Mouse (Mus musculus) erythroblast, embryonic 14.5 days (primary cell): ENCODE results near the gene Zfp12. TPM values are rescaled to one million over a fixed set of nuclear protein-coding genes. Genes with fewer than 3 reads are reported as not detected.

Experiments
- H3K27me3 ChIP-seq: 2 replicates; pipeline ENCODE4 v1.6.1; 2012; ENCODE audit warnings: inconsistent platforms; ENCODE audit not compliant: control insufficient read depth
- H3K36me3 ChIP-seq: 2 replicates; pipeline ENCODE4 v1.6.1; 2012; ENCODE audit warnings: mild to moderate bottlenecking, inconsistent platforms; ENCODE audit not compliant: control insufficient read depth
- H3K4me1 ChIP-seq: 2 replicates; pipeline ENCODE4 v1.6.1; 2012; ENCODE audit warnings: inconsistent platforms; ENCODE audit not compliant: control insufficient read depth
- H3K4me3 ChIP-seq: replicated peaks from 2 replicates; pipeline ENCODE3; 2012; ENCODE audit warnings: moderate library complexity, mild to moderate bottlenecking, inconsistent platforms
- H3K9me3 ChIP-seq: 2 replicates; pipeline ENCODE4 v1.6.1; 2012; ENCODE audit warnings: low read length, inconsistent platforms, mixed read lengths; ENCODE audit not compliant: control insufficient read depth
- GATA1 ChIP-seq: IDR thresholded peaks from 2 replicates; pipeline ENCODE4 v1.6.1; 2012; ENCODE audit warnings: low read length, inconsistent platforms, mixed read lengths
- TAL1 ChIP-seq: IDR thresholded peaks from 3 replicates; pipeline ENCODE4 v1.6.1; 2012; ENCODE audit warnings: low read length, inconsistent platforms, mixed read lengths
- polyA plus RNA-seq: library from polyadenylated mRNA; stranded (reverse); fragments of >175 nt; gene quantifications from 2 replicates; pipeline ENCODE4 v1.2.3, GENCODE M21; 2012

Gene Zfp12
- polyA plus RNA-seq, 1 experiment = 0.02 TPM

DNA sequence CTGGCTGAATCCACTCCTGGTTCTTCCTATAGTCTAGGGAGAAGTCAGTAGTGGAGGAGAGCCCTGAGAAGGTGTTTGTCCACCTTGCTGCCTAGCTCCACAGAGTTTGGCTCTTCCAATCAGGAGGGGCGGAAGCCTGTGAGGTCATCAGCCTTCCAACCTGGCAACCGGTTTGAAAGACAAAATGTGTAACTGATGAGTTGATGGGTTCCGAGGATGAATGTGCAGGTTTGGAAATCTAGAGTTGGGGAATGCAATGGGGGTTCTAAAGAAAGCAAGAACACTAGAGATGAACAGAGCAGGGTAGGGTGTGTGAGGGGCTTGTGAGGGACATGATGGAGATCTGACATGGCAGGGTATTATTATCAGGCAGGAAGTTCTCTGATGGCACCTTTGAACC lies 8.2 kb upstream of the Zfp12 start, which contains the start of gene Spdye4a:
Gene Spdye4a, minus strand, starts transcription at position 101 of the 400 bp plus-strand sequence.
- Histone ChIP-seq H3K27me3 (peaks cover 3% of the 10 kb centered on the region), H3K4me3 (no peak within 1 kb of the TSS), H3K4me1 (no peaks in the 10 kb centered on the region), H3K9me3 (no peaks in the 10 kb centered on the region), H3K36me3 (no peaks in the 10 kb centered on the region)
- TF ChIP-seq GATA1 = no peak

DNA sequence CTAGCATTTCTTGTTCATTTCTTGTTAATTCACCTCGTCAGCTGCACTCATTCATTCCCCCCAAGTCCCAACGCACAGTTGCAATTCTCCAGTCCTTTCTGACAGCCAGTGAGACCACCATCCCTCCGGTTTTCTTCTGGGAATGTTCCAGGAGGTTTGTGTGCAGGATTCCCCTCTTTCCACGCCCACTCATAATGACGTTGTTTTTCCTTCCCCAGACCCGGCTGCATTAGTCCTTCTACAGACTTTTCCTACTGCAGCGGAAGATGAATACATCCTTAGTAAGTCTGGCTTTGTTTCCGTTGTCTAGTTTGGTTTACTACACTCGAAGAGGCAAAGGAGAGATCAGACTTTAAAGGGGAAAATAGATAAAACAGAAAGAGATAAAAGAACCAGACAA lies 1.1 kb downstream of the Zfp12 start:
- no peaks in the 10 kb centered on the region for H3K9me3 ChIP-seq

DNA sequence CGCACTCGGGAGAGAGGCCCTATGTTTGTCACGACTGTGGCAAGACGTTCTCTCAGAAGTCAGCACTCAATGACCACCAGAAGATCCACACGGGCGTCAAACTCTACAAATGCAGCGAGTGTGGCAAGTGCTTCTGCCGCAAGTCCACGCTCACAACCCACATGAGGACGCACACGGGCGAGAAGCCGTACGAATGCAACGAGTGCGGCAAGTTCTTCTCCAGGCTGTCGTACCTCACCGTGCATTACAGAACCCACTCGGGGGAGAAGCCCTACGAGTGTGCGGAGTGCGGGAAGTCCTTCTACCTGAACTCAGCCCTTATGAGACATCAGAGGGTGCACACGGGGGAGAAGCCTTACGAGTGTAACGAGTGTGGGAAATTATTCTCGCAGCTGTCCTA lies 10.0 kb downstream of the Zfp12 start:
- Histone ChIP-seq H3K9me3 (peaks cover 11% of the 10 kb centered on the region), H3K27me3 (no peaks in the 10 kb centered on the region), H3K4me1 (no peaks in the 10 kb centered on the region), H3K36me3 (peaks cover 64% of the 10 kb centered on the region), H3K4me3 (no peak overlapping the region)
- TF ChIP-seq TAL1 = no peak
- TF ChIP-seq GATA1 = no peak

More for the DNA sequence above, 1.1 kb downstream of the Zfp12 start:
- H3K36me3 ChIP-seq = peaks cover 15% of the 10 kb centered on the region
- TF ChIP-seq GATA1 (no peak), TAL1 (no peak)
- H3K4me1 ChIP-seq = peaks cover 18% of the 10 kb centered on the region
- no peaks in the 10 kb centered on the region for H3K27me3 ChIP-seq
- peak overlapping the region; percentile 69 for H3K4me3 ChIP-seq

DNA sequence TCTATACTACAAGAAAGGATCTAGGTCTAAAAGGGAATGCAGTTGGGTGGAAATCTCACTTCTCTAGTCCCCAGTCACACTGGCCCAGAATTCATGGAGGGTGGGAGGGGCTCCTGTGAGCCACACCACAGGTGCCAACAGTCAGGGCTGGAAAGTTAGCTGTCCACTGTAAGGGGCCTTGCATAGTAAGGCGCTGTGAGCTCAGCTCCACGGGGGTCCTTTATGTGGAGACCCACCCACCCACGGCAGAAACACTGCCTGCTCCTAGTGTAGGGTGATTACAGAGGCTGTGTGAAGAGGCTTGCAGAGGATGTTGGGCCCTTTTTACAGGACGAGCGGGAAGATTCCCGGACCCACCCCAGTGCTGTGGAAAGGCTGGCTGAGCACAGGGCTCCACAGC lies 17.1 kb downstream of the Zfp12 start:
- H3K27me3 ChIP-seq = peaks cover 62% of the 10 kb centered on the region
- H3K36me3 ChIP-seq = peaks cover 8% of the 10 kb centered on the region

GRCm38 (mm10) chr5:143252791-143253185 lies 17.8 kb downstream of the Zfp12 start:
- H3K36me3 ChIP-seq = peaks cover 5% of the 10 kb centered on the region
- peaks cover 69% of the 10 kb centered on the region for H3K27me3 ChIP-seq
- no peak for TF ChIP-seq TAL1
- no peak for TF ChIP-seq GATA1
- H3K4me3 ChIP-seq = no peak overlapping the region
- H3K4me1 ChIP-seq = peaks cover 2% of the 10 kb centered on the region; the same call in 1 of the 2 replicates
- peaks cover 15% of the 10 kb centered on the region; the same call in 1 of the 2 replicates for H3K9me3 ChIP-seq

More for the DNA sequence above, 17.1 kb downstream of the Zfp12 start:
- Histone ChIP-seq H3K9me3 (peaks cover 15% of the 10 kb centered on the region; the same call in 1 of the 2 replicates), H3K4me3 (no peak overlapping the region), H3K4me1 (peaks cover 2% of the 10 kb centered on the region; the same call in 1 of the 2 replicates)
- TF ChIP-seq GATA1 (no peak), TAL1 (no peak)

GRCm38 (mm10) chr5:143253186-143253880 lies 18.4 kb downstream of the Zfp12 start:
- no peak overlapping the region for H3K4me3 ChIP-seq
- H3K27me3 ChIP-seq = peaks cover 72% of the 10 kb centered on the region
- TF ChIP-seq GATA1 = no peak
- TF ChIP-seq TAL1 = no peak
- peaks cover 15% of the 10 kb centered on the region; the same call in 1 of the 2 replicates for H3K9me3 ChIP-seq
- H3K4me1 ChIP-seq = peaks cover 2% of the 10 kb centered on the region; the same call in 1 of the 2 replicates
- no peaks in the 10 kb centered on the region; the same call in 1 of the 2 replicates for H3K36me3 ChIP-seq

DNA sequence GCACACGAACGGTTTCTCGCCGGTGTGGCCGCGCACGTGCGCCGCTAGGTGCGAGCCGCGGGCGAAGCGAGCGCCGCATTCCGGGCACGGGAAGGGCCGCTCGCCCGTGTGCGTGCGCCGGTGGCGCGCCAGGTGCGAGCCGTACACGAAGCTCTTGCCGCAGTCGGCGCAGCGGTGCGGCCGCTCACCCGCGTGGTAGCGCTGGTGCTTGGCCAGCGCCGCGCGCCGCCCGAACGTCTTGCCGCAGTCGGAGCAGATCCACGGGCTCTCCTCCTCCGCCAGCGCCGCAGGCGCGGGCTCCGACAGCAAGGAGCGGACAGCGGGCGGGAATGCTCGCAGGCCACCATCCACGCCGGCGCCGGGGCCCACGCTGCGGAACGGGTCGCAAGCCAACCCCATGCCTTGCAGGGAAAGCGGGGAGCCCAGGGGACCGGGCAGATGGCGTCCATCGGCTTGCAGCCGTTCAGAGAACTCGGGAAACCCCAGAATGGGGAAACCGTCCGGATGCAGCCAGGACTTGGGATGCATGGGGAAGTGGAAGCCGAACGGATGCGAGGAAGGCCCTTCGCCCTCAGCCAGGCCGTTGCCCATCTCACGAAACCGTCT lies 19.0 kb downstream of the Zfp12 start:
- TF ChIP-seq GATA1 = no peak
- no peak for TF ChIP-seq TAL1
- Histone ChIP-seq H3K4me1 (peaks cover 2% of the 10 kb centered on the region; the same call in 1 of the 2 replicates), H3K36me3 (no peaks in the 10 kb centered on the region), H3K9me3 (peaks cover 15% of the 10 kb centered on the region; the same call in 1 of the 2 replicates), H3K27me3 (peaks cover 72% of the 10 kb centered on the region), H3K4me3 (no peak overlapping the region)

GRCm38 (mm10) chr5:143254487-143255130 lies 19.6 kb downstream of the Zfp12 start:
- TF ChIP-seq GATA1 (no peak), TAL1 (no peak)
- H3K4me1 ChIP-seq = peaks cover 2% of the 10 kb centered on the region; the same call in 1 of the 2 replicates
- H3K27me3 ChIP-seq = peaks cover 72% of the 10 kb centered on the region
- no peaks in the 10 kb centered on the region; the same call in 1 of the 2 replicates for H3K36me3 ChIP-seq
- peaks cover 15% of the 10 kb centered on the region; the same call in 1 of the 2 replicates for H3K9me3 ChIP-seq
- no peak overlapping the region for H3K4me3 ChIP-seq

DNA sequence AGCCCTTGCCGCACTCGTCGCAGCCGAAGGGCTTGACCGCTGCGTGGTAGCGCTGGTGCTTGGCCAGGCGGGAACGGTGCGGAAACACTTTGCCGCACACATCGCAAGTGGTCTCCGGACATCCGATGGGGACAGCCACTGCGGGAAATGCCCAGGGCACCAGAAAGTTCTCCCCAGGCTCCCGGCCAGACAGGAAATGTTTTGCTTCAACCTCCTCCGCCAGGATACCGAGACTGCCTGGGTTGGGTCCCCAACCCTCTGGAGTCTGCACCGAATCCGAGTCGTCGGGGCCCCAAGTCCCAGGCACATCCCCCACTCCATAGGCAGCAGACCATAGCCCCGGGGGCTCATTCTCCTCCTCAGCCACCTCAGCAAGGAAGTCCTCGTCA lies 20.2 kb downstream of the Zfp12 start:
- Histone ChIP-seq H3K36me3 (no peaks in the 10 kb centered on the region; the same call in 1 of the 2 replicates), H3K4me3 (no peak overlapping the region), H3K9me3 (peaks cover 15% of the 10 kb centered on the region; the same call in 1 of the 2 replicates), H3K4me1 (peaks cover 2% of the 10 kb centered on the region; the same call in 1 of the 2 replicates), H3K27me3 (peaks cover 72% of the 10 kb centered on the region)
- TF ChIP-seq GATA1 = no peak
- no peak for TF ChIP-seq TAL1
